Mouse (Mus musculus): ENCODE measurements around the gene Trhde. TPM values are rescaled to one million over a fixed set of nuclear protein-coding genes. Genes with fewer than 3 reads are reported as not detected.

Gene Trhde
- polyA plus RNA-seq, 1 experiment from 2014 or later, result 1.0 TPM

GRCm38 (mm10) chr10:114735111-114735510 is 67.0 kb downstream of the Trhde start:
- no peak overlapping the region for H3K27ac ChIP-seq

DNA sequence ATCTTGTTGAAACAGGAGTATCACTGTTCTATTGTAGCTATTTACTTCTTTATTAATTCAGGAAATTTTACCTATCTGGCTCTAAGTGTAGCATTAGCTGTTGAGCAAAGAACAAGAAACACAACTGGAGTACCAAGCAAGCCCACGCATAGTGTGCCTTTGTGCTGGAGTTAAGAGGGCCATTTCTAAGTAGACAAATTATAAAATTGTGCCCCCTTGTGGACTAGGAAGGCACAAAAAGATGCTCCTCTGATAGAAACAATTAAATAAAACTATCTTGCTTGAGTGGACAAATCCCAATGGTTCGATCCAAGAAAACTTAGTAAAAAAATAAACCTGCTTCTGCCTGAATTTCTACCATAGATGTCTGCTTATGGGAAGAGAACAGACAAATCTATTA is 76.5 kb downstream of the Trhde start:
- Histone ChIP-seq H3K4me3 (no peak overlapping the region), H3K9ac (no peak overlapping the region), H3K27me3 (no peaks in the 10 kb centered on the region), H3K27ac (no peak overlapping the region), H3K4me2 (no peak overlapping the region), H3K9me3 (no peaks in the 10 kb centered on the region), H3K36me3 (no peaks in the 10 kb centered on the region), H3K4me1 (no peaks in the 10 kb centered on the region)
- ATAC-seq (ENCODE audit: insufficient number of reproducible peaks, insufficient read depth, low FRiP score, low TSS enrichment, low read depth), result no peak
- 80% methylated on average over 2 of the region's 2 CpGs for WGBS

More at GRCm38 (mm10) chr10:114735111-114735510, 67.0 kb downstream of the Trhde start:
- Histone ChIP-seq H3K4me2 (no peak overlapping the region), H3K9me3 (no peaks in the 10 kb centered on the region), H3K27me3 (no peaks in the 10 kb centered on the region), H3K4me3 (no peak overlapping the region), H3K9ac (no peak overlapping the region), H3K4me1 (0 out of 2 replicates have a peak, but pooled peaks cover 7% of the 10 kb centered on the region), H3K36me3 (no peaks in the 10 kb centered on the region)
- no peak for ATAC-seq (ENCODE audit: insufficient number of reproducible peaks, insufficient read depth, low FRiP score, low TSS enrichment, low read depth)
- WGBS, result 84% methylated on average over 2 of the region's 2 CpGs

DNA sequence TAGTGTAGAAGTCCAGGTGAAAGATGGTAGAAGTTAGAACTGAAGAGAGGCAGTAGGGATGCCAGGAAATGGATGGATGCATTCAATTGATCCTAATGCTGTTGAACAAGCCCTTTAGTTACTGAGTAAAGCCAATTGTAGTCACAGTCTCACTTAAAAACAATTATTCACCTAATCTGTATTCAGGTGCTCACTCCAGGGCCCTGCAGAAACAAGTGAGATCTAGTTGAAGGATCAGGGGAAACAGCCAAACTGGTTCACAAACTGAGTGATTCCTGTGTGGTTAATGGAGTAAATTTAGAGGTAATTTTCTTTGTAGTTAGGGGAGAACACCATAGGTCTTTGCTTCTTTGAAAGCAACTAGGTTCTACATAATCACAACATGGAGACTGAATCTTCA is 100.3 kb downstream of the Trhde start:
- no peak for ATAC-seq (ENCODE audit: insufficient number of reproducible peaks, insufficient read depth, low FRiP score, low TSS enrichment, low read depth)
- Histone ChIP-seq H3K4me2 (no peak overlapping the region), H3K9ac (no peak overlapping the region), H3K27ac (no peak overlapping the region), H3K4me3 (no peak overlapping the region), H3K27me3 (no peaks in the 10 kb centered on the region), H3K36me3 (no peaks in the 10 kb centered on the region), H3K9me3 (no peaks in the 10 kb centered on the region), H3K4me1 (no peaks in the 10 kb centered on the region)

DNA sequence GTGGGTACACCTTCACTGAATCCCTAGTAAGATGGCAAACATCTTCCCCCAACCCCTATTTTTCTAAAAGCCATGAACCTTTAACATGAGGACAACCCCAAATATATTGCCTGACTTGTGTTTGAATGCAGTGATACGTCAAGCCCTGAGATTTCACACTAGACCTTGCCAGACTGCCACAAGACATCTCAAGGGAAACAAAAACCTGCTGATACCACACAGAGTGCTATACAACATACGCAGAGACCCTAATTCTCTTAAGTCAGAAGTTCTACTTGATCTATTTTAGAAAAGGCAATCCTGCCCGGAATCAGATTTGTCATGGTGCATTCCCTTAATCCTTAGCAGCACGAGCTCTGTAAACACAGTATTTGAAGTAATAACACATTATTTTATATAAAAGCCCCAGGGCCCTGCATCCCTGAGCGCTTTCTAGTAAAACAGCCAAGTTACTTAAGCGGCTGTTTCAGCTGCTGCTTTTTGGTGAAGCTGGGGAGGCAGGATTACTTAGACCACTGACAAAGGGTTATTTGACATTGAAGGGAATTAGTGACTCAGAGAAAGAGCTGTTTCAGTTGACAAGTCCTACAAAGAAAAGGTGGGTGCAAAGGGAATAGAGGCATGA is 130.2 kb downstream of the Trhde start:
- no peak overlapping the region for H3K27ac ChIP-seq
- WGBS, result 29% methylated on average over 6 of the region's 6 CpGs
- H3K9me3 ChIP-seq, result no peaks in the 10 kb centered on the region
- no peaks in the 10 kb centered on the region for H3K4me1 ChIP-seq
- no peak overlapping the region for H3K4me2 ChIP-seq
- H3K36me3 ChIP-seq, result no peaks in the 10 kb centered on the region
- no peak for ATAC-seq (ENCODE audit: insufficient number of reproducible peaks, insufficient read depth, low FRiP score, low TSS enrichment, low read depth)
- H3K9ac ChIP-seq, result no peak overlapping the region
- no peaks in the 10 kb centered on the region for H3K27me3 ChIP-seq
- H3K4me3 ChIP-seq, result no peak overlapping the region

DNA sequence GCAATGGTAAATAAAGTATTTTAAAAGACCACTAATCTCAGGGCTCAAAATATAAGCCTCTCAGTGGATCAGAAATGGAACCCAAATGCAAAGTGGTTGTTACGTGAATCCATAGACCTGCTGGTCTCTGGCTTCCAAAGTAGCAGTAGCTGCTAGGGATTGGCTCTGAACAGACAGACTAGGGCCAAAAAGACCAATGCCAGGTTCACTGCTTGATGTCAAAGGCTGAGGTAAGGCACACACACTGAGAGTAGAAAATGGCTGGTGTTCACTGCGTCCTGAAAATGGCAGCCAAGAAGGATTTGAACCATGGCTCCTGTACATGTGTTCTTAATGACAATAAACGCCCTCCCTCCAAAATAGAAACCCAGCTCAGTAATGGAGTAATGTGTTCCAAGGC is 209.1 kb downstream of the Trhde start:
- Histone ChIP-seq H3K36me3 (no peaks in the 10 kb centered on the region), H3K27ac (no peak overlapping the region), H3K4me3 (no peak overlapping the region), H3K4me2 (no peak overlapping the region), H3K27me3 (no peaks in the 10 kb centered on the region), H3K9me3 (no peaks in the 10 kb centered on the region), H3K9ac (no peak overlapping the region), H3K4me1 (no peaks in the 10 kb centered on the region)
- no peak for ATAC-seq (ENCODE audit: insufficient number of reproducible peaks, insufficient read depth, low FRiP score, low TSS enrichment, low read depth)
- 73% methylated on average over 3 of the region's 3 CpGs for WGBS

GRCm38 (mm10) chr10:114578926-114579325 is 223.2 kb downstream of the Trhde start:
- Histone ChIP-seq H3K4me2 (no peak overlapping the region), H3K36me3 (no peaks in the 10 kb centered on the region), H3K27ac (no peak overlapping the region), H3K9me3 (no peaks in the 10 kb centered on the region), H3K4me1 (no peaks in the 10 kb centered on the region), H3K9ac (no peak overlapping the region), H3K4me3 (no peak overlapping the region), H3K27me3 (no peaks in the 10 kb centered on the region)
- ATAC-seq (ENCODE audit: insufficient number of reproducible peaks, insufficient read depth, low FRiP score, low TSS enrichment, low read depth), result no peak
- WGBS, result 82% methylated on average over 2 of the region's 2 CpGs

- H3K27me3 ChIP-seq, result no peaks in the 10 kb centered on the region
- no peak overlapping the region for H3K4me2 ChIP-seq
- no peaks in the 10 kb centered on the region for H3K36me3 ChIP-seq
- no peak overlapping the region for H3K4me3 ChIP-seq
- no peak overlapping the region for H3K9ac ChIP-seq
- no peaks in the 10 kb centered on the region for H3K4me1 ChIP-seq
- H3K27ac ChIP-seq, result no peak overlapping the region
- no peaks in the 10 kb centered on the region for H3K9me3 ChIP-seq
- WGBS, result 87% methylated on average over 1 of the region's 1 CpGs
- ATAC-seq (ENCODE audit: insufficient number of reproducible peaks, insufficient read depth, low FRiP score, low TSS enrichment, low read depth), result no peak
Measured at GRCm38 (mm10) chr10:114567891-114568290, 234.2 kb downstream of the Trhde start.

GRCm38 (mm10) chr10:114509186-114509585 is 292.9 kb downstream of the Trhde start:
- no peaks in the 10 kb centered on the region for H3K4me1 ChIP-seq
- 68% methylated on average over 1 of the region's 1 CpGs for WGBS
- H3K36me3 ChIP-seq, result no peaks in the 10 kb centered on the region
- H3K4me3 ChIP-seq, result no peak overlapping the region
- H3K27me3 ChIP-seq, result no peaks in the 10 kb centered on the region
- no peaks in the 10 kb centered on the region for H3K9me3 ChIP-seq
- H3K4me2 ChIP-seq, result no peak overlapping the region
- H3K27ac ChIP-seq, result no peak overlapping the region
- no peak for ATAC-seq (ENCODE audit: insufficient number of reproducible peaks, insufficient read depth, low FRiP score, low TSS enrichment, low read depth)
- no peak overlapping the region for H3K9ac ChIP-seq

- no peak for ATAC-seq (ENCODE audit: insufficient number of reproducible peaks, insufficient read depth, low FRiP score, low TSS enrichment, low read depth)
- Histone ChIP-seq H3K9me3 (no peaks in the 10 kb centered on the region), H3K27ac (no peak overlapping the region), H3K4me2 (no peak overlapping the region), H3K27me3 (no peaks in the 10 kb centered on the region), H3K4me1 (no peaks in the 10 kb centered on the region), H3K9ac (no peak overlapping the region), H3K4me3 (no peak overlapping the region), H3K36me3 (no peaks in the 10 kb centered on the region)
- 91% methylated on average over 4 of the region's 4 CpGs for WGBS
Measured at GRCm38 (mm10) chr10:114488806-114489205, 313.3 kb downstream of the Trhde start.

- Histone ChIP-seq H3K36me3 (no peaks in the 10 kb centered on the region), H3K9me3 (no peaks in the 10 kb centered on the region), H3K4me3 (no peak overlapping the region), H3K27me3 (no peaks in the 10 kb centered on the region), H3K4me1 (no peaks in the 10 kb centered on the region), H3K4me2 (no peak overlapping the region), H3K9ac (no peak overlapping the region), H3K27ac (no peak overlapping the region)
- WGBS, result 73% methylated on average over 3 of the region's 3 CpGs
- no peak for ATAC-seq (ENCODE audit: insufficient number of reproducible peaks, insufficient read depth, low FRiP score, low TSS enrichment, low read depth)
Measured at GRCm38 (mm10) chr10:114455591-114455990, 346.5 kb downstream of the Trhde start.

DNA sequence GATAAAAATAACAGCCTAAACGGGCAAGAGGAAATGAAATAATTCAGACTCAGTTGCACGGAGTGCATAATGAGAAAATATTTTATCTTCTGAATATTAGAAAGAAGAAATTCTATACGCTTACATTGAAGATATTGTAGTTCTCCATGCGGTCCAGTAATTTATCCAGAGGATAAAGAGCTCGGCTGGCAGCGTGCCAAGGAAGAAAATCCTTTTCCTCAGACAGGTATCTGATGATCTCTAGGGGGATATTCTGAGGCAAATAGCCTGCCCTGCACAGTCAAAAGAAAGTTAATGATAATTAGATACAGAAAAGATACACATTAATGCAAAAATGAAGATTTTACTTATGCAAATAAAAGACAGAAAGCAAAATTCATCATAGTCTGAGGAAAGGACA is 354.0 kb downstream of the Trhde start:
- H3K4me1 ChIP-seq, result no peaks in the 10 kb centered on the region
- no peak for ATAC-seq (ENCODE audit: insufficient number of reproducible peaks, insufficient read depth, low FRiP score, low TSS enrichment, low read depth)
- H3K9ac ChIP-seq, result no peak overlapping the region
- no peaks in the 10 kb centered on the region for H3K27me3 ChIP-seq
- H3K4me2 ChIP-seq, result no peak overlapping the region
- no peaks in the 10 kb centered on the region for H3K9me3 ChIP-seq
- H3K36me3 ChIP-seq, result no peaks in the 10 kb centered on the region
- no peak overlapping the region for H3K27ac ChIP-seq
- 58% methylated on average over 6 of the region's 6 CpGs for WGBS
- H3K4me3 ChIP-seq, result no peak overlapping the region

GRCm38 (mm10) chr10:114418956-114419530 is 383.1 kb downstream of the Trhde start:
- Histone ChIP-seq H3K9me3 (no peaks in the 10 kb centered on the region), H3K4me1 (no peaks in the 10 kb centered on the region), H3K36me3 (no peaks in the 10 kb centered on the region), H3K9ac (no peak overlapping the region), H3K4me3 (no peak overlapping the region), H3K27ac (no peak overlapping the region), H3K27me3 (no peaks in the 10 kb centered on the region), H3K4me2 (no peak overlapping the region)
- 81% methylated on average over 3 of the region's 3 CpGs for WGBS
- ATAC-seq (ENCODE audit: insufficient number of reproducible peaks, insufficient read depth, low FRiP score, low TSS enrichment, low read depth), result no peak
